Mouse (Mus musculus): ENCODE measurements around the gene Mgat4b.

GRCm38 (mm10) chr11:50269163-50269562 is 58.5 kb downstream of the Mgat4b start:
- TF ChIP-seq POLR2A (IDR thresholded peaks at IDR 0.05; ENCODE audit: insufficient read depth, low read depth, low read length) = no peak
- no peak for TF ChIP-seq CTCF (IDR thresholded peaks at IDR 0.05; ENCODE audit: insufficient read depth, low read depth, low read length)

Measured in olfactory bulb, adult 2 months (tissue).